11 mouse cellular contexts compared by ENCODE assay signal in genomic region chr12:87327610-87328009, GRCm38 (mm10). TPM values are rescaled to one million over a fixed set of nuclear protein-coding genes. Genes with fewer than 3 reads are reported as not detected.
A peak's percentile ranks its signal among the peaks of the same experiment; 100 is the strongest.
DNase-seq lines count a peak whose midpoint lies in the region; ATAC-seq lines count a peak whose summit lies in the region.
"Had no signal": no experiment of that assay in that cellular context is flagged by ENCODE, and none has a peak within 500 bp of the region (broad histone marks: within the 10 kb centered on the region; RNA-seq: fewer than 3 reads in every experiment).

No protein-coding gene starts in this region.

- 8% methylated on average over 7 of the region's 7 CpGs for WGBS in hindbrain, embryonic 14.5 days
- 10% methylated on average over 7 of the region's 7 CpGs for WGBS in hindbrain, embryonic 10.5 days
- 4% methylated on average over 7 of the region's 7 CpGs for WGBS in forebrain, embryonic 12.5 days
- 2% methylated on average over 7 of the region's 7 CpGs for WGBS in midbrain, embryonic 13.5 days

- no peak overlapping the region for H3K9ac ChIP-seq in hindbrain, embryonic 14.5 days
- H3K9ac ChIP-seq in forebrain, embryonic 12.5 days: no peak overlapping the region
- H3K9ac ChIP-seq in midbrain, embryonic 13.5 days (replicated peaks): no peak overlapping the region
- H3K9ac ChIP-seq: embryonic facial prominence, embryonic 13.5 days; liver, embryonic 12.5 days had no signal

- H3K4me2 ChIP-seq in hindbrain, embryonic 14.5 days (replicated peaks): no peak overlapping the region
- no peak overlapping the region for H3K4me2 ChIP-seq in forebrain, embryonic 12.5 days
- H3K4me2 ChIP-seq in midbrain, embryonic 13.5 days (replicated peaks): no peak overlapping the region
- H3K4me2 ChIP-seq: embryonic facial prominence, embryonic 13.5 days; liver, embryonic 12.5 days had no signal

- ATAC-seq in hindbrain, embryonic 14.5 days (ENCODE audit: low FRiP score): peak; percentile 55; the same call in 1 of the 2 replicates
- peak; percentile 65; the same call in 1 of the 2 replicates for ATAC-seq in forebrain, embryonic 12.5 days (ENCODE audit: low FRiP score)
- ATAC-seq in midbrain, embryonic 13.5 days: peak; percentile 87
- ATAC-seq: liver, embryonic 12.5 days had no signal

- no peaks in the 10 kb centered on the region for H3K27me3 ChIP-seq in hindbrain, embryonic 14.5 days (ENCODE audit: control insufficient read depth, insufficient read depth, low read length)
- no peaks in the 10 kb centered on the region for H3K27me3 ChIP-seq in hindbrain, embryonic 10.5 days (ENCODE audit: insufficient read depth, poor library complexity, severe bottlenecking)
- peaks cover 26% of the 10 kb centered on the region for H3K27me3 ChIP-seq in forebrain, embryonic 12.5 days
- H3K27me3 ChIP-seq in midbrain, embryonic 13.5 days: peaks cover 61% of the 10 kb centered on the region
- H3K27me3 ChIP-seq: embryonic facial prominence, embryonic 13.5 days; liver, embryonic 12.5 days had no signal

- peaks cover 10% of the 10 kb centered on the region; the same call in 1 of the 2 replicates for H3K36me3 ChIP-seq in hindbrain, embryonic 14.5 days (replicated peaks; ENCODE audit: control insufficient read depth, insufficient read depth)
- H3K36me3 ChIP-seq in hindbrain, embryonic 10.5 days: peaks cover 11% of the 10 kb centered on the region; the same call in 1 of the 2 replicates
- no peaks in the 10 kb centered on the region; the same call in 1 of the 2 replicates for H3K36me3 ChIP-seq in forebrain, embryonic 12.5 days (replicated peaks)
- no peaks in the 10 kb centered on the region for H3K36me3 ChIP-seq in midbrain, embryonic 13.5 days

- H3K4me3 ChIP-seq in hindbrain, embryonic 14.5 days (replicated peaks; ENCODE audit: low read length): no peak overlapping the region
- no peak overlapping the region for H3K4me3 ChIP-seq in hindbrain, embryonic 10.5 days
- no peak overlapping the region for H3K4me3 ChIP-seq in forebrain, embryonic 12.5 days (replicated peaks)
- H3K4me3 ChIP-seq in midbrain, embryonic 13.5 days (replicated peaks): no peak overlapping the region
- H3K4me3 ChIP-seq: embryonic facial prominence, embryonic 13.5 days; liver, embryonic 12.5 days had no signal

- no peaks in the 10 kb centered on the region for H3K9me3 ChIP-seq in hindbrain, embryonic 14.5 days (ENCODE audit: control insufficient read depth, low read length)
- H3K9me3 ChIP-seq in hindbrain, embryonic 10.5 days: no peaks in the 10 kb centered on the region
- H3K9me3 ChIP-seq in forebrain, embryonic 12.5 days: no peaks in the 10 kb centered on the region
- H3K9me3 ChIP-seq in midbrain, embryonic 13.5 days: no peaks in the 10 kb centered on the region
- H3K9me3 ChIP-seq: embryonic facial prominence, embryonic 13.5 days; liver, embryonic 12.5 days had no signal

- 0 out of 2 replicates have a peak overlapping the region, but pooled peaks have one; percentile 7 for H3K27ac ChIP-seq in hindbrain, embryonic 14.5 days
- no peak overlapping the region for H3K27ac ChIP-seq in hindbrain, embryonic 10.5 days
- H3K27ac ChIP-seq in forebrain, embryonic 12.5 days: no peak overlapping the region
- H3K27ac ChIP-seq in midbrain, embryonic 13.5 days: no peak overlapping the region
- H3K27ac ChIP-seq: embryonic facial prominence, embryonic 13.5 days; liver, embryonic 12.5 days had no signal

- DNase-seq in hindbrain, embryonic 14.5 days (ENCODE audit: low spot score): no peak
- DNase-seq in hindbrain, embryonic 10.5 days (ENCODE audit: low spot score): no peak
- peak; percentile 23 for DNase-seq in brain, adult 2 months (ENCODE audit: low read depth, low spot score)
- DNase-seq in gastrocnemius, postnatal 10 days: no peak
- DNase-seq in yolk sac, embryonic 10.5 days (ENCODE audit: low spot score): no peak
- no peak for DNase-seq in spleen, adult 18-20 months
- DNase-seq: gastrocnemius, postnatal 14 days had no signal

- H3K4me1 ChIP-seq in hindbrain, embryonic 14.5 days (replicated peaks; ENCODE audit: control insufficient read depth, insufficient read depth, low read length): 0 out of 2 replicates have a peak, but pooled peaks cover 5% of the 10 kb centered on the region
- peaks cover 11% of the 10 kb centered on the region for H3K4me1 ChIP-seq in hindbrain, embryonic 10.5 days (replicated peaks)
- peaks cover 31% of the 10 kb centered on the region for H3K4me1 ChIP-seq in forebrain, embryonic 12.5 days
- H3K4me1 ChIP-seq in midbrain, embryonic 13.5 days (replicated peaks): peaks cover 21% of the 10 kb centered on the region

RNA-seq across cellular contexts. Expression of gene Ism2, which starts 28.1 kb away (rescaled TPM):
- 0.86 and 1.3 TPM in 2 replicates for polyA plus RNA-seq in hindbrain, embryonic 14.5 days (2014; fragmentation: Nextera tagmentation; extraction: Ambion mirVana)
- 0.84 and 1.5 TPM in 2 replicates for polyA plus RNA-seq in hindbrain, embryonic 10.5 days (2016; fragmentation: Nextera tagmentation; extraction: Ambion mirVana)
- 1.2 and 1.8 TPM in 2 replicates for polyA plus RNA-seq in forebrain, embryonic 12.5 days (2016; fragmentation: Nextera tagmentation; extraction: Ambion mirVana)
- 0.79 and 0.93 TPM in 2 replicates for polyA plus RNA-seq in midbrain, embryonic 13.5 days (2015; fragmentation: Nextera tagmentation; extraction: Ambion mirVana)
- total RNA-seq in gastrocnemius, postnatal 10 days (2021): not detected
